Mouse (Mus musculus) E14TG2a.4 (cell line): ENCODE data around the gene Zgpat.

ENCODE experiments used
- CTCF ChIP-seq: conservative IDR thresholded peaks from 2 replicates; pipeline ENCODE4 v1.5.1; 2014; ENCODE audit warnings: low read length
- NANOG ChIP-seq: IDR thresholded peaks from 2 replicates; pipeline ENCODE4 v1.6.1; 2014; ENCODE audit warnings: borderline replicate concordance, low read length, mixed read lengths

GRCm38 (mm10) chr2:181381107-181381506, 16.4 kb downstream of the Zgpat start:
- TF ChIP-seq CTCF (no peak), NANOG (no peak)
